Mouse (Mus musculus) lung, embryonic 15.5 days (tissue): ENCODE measurements around the gene Olfr578. TPM values are rescaled to one million over a fixed set of nuclear protein-coding genes. Genes with fewer than 3 reads are reported as not detected.

Source experiments
- polyA plus RNA-seq: library from polyadenylated mRNA; unstranded; fragments of >200 nt; fragmentation: Nextera tagmentation; extraction: Ambion mirVana; gene quantifications from 2 replicates; pipeline ENCODE4 v1.2.1, GENCODE M21; 2015

Olfr578 gene
- polyA plus RNA-seq, 1 experiment from 2014 or later, result not detected

Other genes starting within 250 kb of the Olfr578 start
- gene Olfr560, start 230.0 kb downstream of the Olfr578 start, polyA plus RNA-seq, result 0.09 TPM in 1 of 2 replicates, not detected in the other
- gene Olfr78, start 229.9 kb downstream of the Olfr578 start, polyA plus RNA-seq, result 0.21 and 0.36 TPM in 2 replicates
- gene Olfr561, start 218.1 kb downstream of the Olfr578 start, polyA plus RNA-seq, result not detected in 2 replicates
- gene Olfr564, start 185.8 kb downstream of the Olfr578 start, polyA plus RNA-seq, result not detected in 2 replicates
- not detected in 2 replicates for gene Olfr566, start 130.6 kb downstream of the Olfr578 start, polyA plus RNA-seq
- gene Olfr568, start 112.2 kb downstream of the Olfr578 start, polyA plus RNA-seq, result not detected in 2 replicates
- gene Olfr569, start 98.4 kb downstream of the Olfr578 start, polyA plus RNA-seq, result not detected in 2 replicates
- gene Olfr570, start 94.7 kb downstream of the Olfr578 start, polyA plus RNA-seq, result not detected in 2 replicates
- not detected in 2 replicates for gene Olfr571, start 71.8 kb downstream of the Olfr578 start, polyA plus RNA-seq
- not detected in 2 replicates for gene Olfr572, start 64.9 kb downstream of the Olfr578 start, polyA plus RNA-seq
- not detected in 2 replicates for gene Olfr573-ps1, start 46.7 kb downstream of the Olfr578 start, polyA plus RNA-seq
- gene Olfr574, start 40.9 kb downstream of the Olfr578 start, polyA plus RNA-seq, result not detected in 2 replicates
- gene Olfr575, start 30.5 kb downstream of the Olfr578 start, polyA plus RNA-seq, result not detected in 2 replicates
- gene Olfr576, start 26.7 kb downstream of the Olfr578 start, polyA plus RNA-seq, result not detected in 2 replicates
- not detected in 2 replicates for gene Olfr577, start 13.4 kb downstream of the Olfr578 start, polyA plus RNA-seq
- not detected in 2 replicates for gene Olfr582, start 48.7 kb upstream of the Olfr578 start, polyA plus RNA-seq
- not detected in 2 replicates for gene Olfr583, start 62.0 kb upstream of the Olfr578 start, polyA plus RNA-seq
- gene Olfr584, start 92.6 kb upstream of the Olfr578 start, polyA plus RNA-seq, result not detected in 2 replicates
- not detected in 2 replicates for gene Olfr585, start 108.4 kb upstream of the Olfr578 start, polyA plus RNA-seq
- gene Olfr586, start 136.3 kb upstream of the Olfr578 start, polyA plus RNA-seq, result not detected in 2 replicates
- not detected in 2 replicates for gene Olfr588-ps1, start 151.6 kb upstream of the Olfr578 start, polyA plus RNA-seq
- not detected in 2 replicates for gene Olfr589, start 167.0 kb upstream of the Olfr578 start, polyA plus RNA-seq
- not detected in 2 replicates for gene Olfr591, start 189.0 kb upstream of the Olfr578 start, polyA plus RNA-seq
- not detected in 2 replicates for gene Olfr592, start 195.5 kb upstream of the Olfr578 start, polyA plus RNA-seq
- not detected in 2 replicates for gene Olfr593, start 222.5 kb upstream of the Olfr578 start, polyA plus RNA-seq
- not detected in 2 replicates for gene Olfr594, start 227.7 kb upstream of the Olfr578 start, polyA plus RNA-seq